Mouse (Mus musculus): ENCODE measurements at regions not wholly inside any gene's neighbourhood (a gene's known extent, or its start where the extent isn't known, plus 50 kb on each side); places are given as distances from the start of the nearest gene placed in this dataset.
A peak's percentile ranks its signal among the peaks of the same experiment; 100 is the strongest.
"Not testable (repeated sequence)": the region's sequence is repeated elsewhere in the genome, so short reads cannot be mapped to it uniquely, and the experiment has no call there.

DNA sequence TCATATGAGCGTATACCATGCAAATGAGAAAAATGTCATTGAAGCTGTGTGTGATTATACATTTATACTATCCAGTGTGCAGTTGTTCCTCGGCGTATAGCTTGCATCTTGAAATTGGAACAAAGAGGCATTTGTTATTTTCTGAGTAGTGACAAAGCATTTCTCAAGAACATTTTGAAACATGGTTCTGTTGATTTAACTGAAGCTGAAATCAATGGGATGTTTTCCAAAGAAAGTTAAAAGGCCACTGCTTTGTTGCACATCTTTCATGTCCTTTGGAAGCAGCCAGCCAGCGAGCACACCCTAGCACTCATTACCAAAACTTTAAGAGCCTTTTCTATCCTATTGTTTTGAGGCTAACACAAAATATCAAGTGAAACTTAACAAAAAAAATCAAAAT, 594.1 kb upstream of the Klhl29 start:
- DNase-seq (ENCODE audit: low read depth, low spot score) = no peak

DNA sequence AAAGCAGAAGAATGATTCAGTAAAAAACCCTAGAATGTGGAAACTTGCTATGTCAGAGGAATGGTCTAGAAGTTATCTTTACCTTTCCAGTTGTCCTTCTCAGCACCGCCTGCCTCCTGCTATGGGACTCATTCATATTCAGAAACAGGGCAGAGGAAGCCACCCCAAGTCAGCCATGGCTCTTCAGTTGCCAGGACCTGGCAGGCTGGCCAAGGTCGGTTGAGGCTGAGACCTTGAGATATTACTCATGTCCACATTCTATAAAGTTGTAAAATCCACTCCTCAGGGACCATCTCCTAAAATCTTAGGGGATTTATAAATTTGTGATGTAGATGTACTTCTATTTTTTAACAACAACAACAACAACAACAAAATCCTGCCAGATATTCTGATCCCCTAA, 580.7 kb upstream of the Klhl29 start:
- DNase-seq (ENCODE audit: low read depth, low spot score) = no peak

GRCm38 (mm10) chr12:5955564-5955963, 580.1 kb upstream of the Klhl29 start:
- no peak for DNase-seq (ENCODE audit: low read depth, low spot score)

DNA sequence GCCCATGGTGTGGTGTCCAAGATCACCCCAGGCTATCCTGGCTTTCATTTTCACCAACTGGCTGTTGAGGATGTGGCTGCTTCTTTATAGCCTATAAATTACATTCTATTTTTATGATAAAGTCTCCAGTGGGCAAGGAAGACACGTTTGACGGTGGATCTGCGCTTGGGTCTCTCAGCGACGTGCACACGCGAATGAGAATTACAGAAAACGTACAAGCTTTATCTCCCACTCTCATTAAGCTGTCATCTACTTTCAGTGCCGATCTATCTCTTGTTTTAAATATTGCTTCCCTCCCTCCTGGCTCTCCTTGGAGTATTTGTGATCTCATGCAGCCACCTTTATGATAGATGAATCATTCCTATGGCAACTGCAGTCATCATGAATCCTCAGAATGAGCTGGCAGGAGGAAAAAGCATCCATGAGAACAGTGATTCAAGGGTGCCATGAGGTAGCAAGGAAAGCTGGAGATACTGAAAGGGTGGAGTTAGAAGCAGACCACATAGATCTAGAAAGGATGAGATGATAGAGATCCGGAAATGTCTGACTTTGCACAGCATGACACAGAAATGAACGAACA, 568.0 kb upstream of the Klhl29 start:
- DNase-seq (ENCODE audit: low read depth, low spot score) = no peak

DNA sequence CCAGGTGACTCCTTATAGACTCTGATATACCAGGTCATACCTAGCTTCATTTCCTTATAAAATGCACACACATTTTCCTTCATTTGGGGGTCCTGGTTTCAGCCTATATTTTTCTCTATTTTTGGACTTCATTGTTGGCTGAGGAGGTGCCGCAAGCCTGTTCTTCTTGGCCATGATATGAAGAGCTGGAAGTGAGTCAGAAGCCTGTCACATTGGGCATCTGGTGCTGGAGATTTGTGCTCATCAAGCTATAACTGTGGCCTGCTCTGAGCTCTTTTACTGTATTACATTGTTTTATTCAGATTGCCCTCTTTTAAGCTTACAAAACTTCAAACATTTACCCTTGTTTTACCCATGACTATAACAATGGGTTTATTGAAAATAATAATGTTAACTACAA, 545.8 kb upstream of the Klhl29 start:
- DNase-seq (ENCODE audit: low read depth, low spot score) = no peak

DNA sequence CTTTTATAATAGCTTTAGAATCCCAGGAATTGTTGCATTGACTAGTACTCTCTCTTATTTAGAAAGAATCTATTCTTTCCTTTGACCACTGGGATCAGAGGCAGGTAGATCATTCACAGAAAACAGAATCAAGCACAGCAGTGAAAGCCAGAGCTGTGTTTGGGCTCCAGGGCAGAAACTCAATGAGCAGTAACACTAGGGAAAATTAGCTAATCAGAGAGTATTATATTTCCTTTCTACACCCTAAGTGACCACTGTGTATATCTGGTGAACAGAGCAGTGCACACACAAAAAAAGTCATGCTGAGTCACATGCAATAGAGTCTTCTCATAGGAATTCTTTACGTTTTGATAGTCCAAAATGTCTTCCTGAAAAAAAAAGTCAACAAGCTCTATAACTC, 542.5 kb upstream of the Klhl29 start:
- no peak for DNase-seq (ENCODE audit: low read depth, low spot score)

DNA sequence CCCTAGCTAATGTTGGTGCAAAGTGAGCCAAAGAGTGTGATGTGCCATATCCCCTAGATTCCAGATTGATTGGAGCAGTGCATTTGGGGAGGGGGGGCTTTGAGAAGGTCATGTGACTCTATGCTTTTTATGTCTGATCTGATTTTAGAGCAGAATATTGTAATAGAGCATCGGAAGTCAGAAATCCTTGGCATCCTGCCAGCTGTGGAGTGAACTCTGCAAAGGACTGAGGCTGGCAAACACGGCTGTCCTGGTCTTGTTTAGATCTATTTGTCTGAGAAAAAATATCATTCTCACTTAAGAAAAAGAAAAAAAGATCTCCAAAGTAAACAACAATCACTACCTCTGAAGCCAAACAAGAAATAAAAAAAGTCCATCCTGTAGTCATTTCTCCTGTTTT, 530.8 kb upstream of the Klhl29 start:
- no peak for DNase-seq (ENCODE audit: low read depth, low spot score)

GRCm38 (mm10) chr12:5891786-5892185, 516.3 kb upstream of the Klhl29 start:
- not testable (repeated sequence) for DNase-seq (ENCODE audit: low read depth, low spot score)

GRCm38 (mm10) chr12:5866701-5867100, 491.2 kb upstream of the Klhl29 start:
- no peak for DNase-seq (ENCODE audit: low read depth, low spot score)

- no peak for DNase-seq (ENCODE audit: low read depth, low spot score)
Measured at GRCm38 (mm10) chr12:5859795-5860194, 484.3 kb upstream of the Klhl29 start.

GRCm38 (mm10) chr12:5856421-5856820, 480.9 kb upstream of the Klhl29 start:
- DNase-seq (ENCODE audit: low read depth, low spot score) = no peak

- DNase-seq (ENCODE audit: low read depth, low spot score) = no peak
Measured at GRCm38 (mm10) chr12:5810427-5810826, 434.9 kb upstream of the Klhl29 start.

DNA sequence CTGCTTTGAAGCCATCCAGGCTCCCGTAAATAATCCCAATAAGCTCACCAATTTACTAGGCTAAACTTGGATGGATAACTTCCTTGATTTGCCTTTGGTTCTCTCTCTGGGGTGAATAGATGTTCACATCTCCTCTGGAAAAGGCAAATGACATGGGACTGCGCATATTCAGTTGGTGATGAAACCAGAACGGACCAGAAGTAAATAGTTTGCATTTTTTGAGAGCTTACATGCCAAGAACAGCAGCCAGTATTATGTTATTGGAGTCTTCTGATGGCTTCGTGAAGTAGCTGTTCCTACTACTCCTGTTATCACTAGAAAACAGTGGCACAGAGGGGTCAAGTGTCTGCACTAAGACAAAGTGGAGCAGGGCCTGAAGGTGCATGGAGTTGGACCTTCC, 434.5 kb upstream of the Klhl29 start:
- no peak for DNase-seq (ENCODE audit: low read depth, low spot score)

GRCm38 (mm10) chr12:5807996-5808886, 432.8 kb upstream of the Klhl29 start:
- peak; percentile 78 for DNase-seq (ENCODE audit: low read depth, low spot score)

GRCm38 (mm10) chr12:5805731-5806130, 430.2 kb upstream of the Klhl29 start:
- no peak for DNase-seq (ENCODE audit: low read depth, low spot score)

- DNase-seq (ENCODE audit: low read depth, low spot score) = no peak
Measured at GRCm38 (mm10) chr12:5793051-5793450, 417.6 kb upstream of the Klhl29 start.

- DNase-seq (ENCODE audit: low read depth, low spot score) = no peak
Measured at GRCm38 (mm10) chr12:5787074-5787813, 411.8 kb upstream of the Klhl29 start.

GRCm38 (mm10) chr12:5781276-5781675, 405.8 kb upstream of the Klhl29 start:
- no peak for DNase-seq (ENCODE audit: low read depth, low spot score)

DNA sequence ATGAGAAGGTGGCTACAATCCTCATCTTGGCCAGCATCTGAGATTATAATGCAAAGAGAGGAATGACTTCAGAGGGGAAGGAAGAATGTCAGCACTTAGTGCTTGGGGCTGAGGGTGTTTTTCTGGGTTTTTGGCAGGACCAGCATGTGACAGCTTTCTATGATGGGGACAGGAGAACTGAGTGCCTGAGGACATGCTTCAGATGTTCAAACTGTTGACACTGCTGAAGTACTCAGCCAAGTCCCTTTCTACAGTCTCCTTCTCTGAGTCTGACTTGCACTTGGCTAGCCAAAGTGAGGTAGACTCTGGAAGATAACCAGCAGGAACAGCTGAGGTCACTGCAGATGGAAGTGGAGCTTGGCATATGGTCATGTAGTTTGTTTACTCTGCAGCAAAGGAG, 402.1 kb upstream of the Klhl29 start:
- DNase-seq (ENCODE audit: low read depth, low spot score) = no peak

DNA sequence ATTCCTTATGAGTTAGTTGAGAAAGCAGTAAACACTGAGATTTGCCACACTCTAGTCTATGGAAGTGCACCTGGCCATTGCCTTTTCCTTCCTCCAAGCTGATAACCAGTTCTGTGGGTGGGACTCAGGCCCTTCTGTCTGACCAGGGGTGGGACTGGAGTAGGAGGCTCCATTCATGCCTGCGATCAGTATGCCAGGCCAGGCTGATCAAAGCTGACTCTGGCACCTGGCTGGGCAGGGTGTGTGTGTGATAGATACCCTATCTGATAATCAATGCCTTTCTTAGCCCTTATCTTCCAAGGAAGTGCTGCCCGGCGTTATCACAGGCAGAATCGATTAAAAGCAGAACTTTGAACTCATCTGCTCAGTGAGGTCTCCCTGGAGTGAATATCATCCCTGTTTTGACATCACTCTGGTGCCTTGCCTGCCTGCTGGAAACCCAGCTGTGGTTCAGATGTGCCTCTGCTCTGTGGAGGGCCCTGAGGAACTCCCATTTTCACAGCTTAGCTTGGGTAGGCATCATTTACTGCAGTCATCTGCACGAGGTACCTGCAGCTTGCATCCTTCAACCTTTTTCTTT, 396.0 kb upstream of the Klhl29 start:
- no peak for DNase-seq (ENCODE audit: low read depth, low spot score)

DNA sequence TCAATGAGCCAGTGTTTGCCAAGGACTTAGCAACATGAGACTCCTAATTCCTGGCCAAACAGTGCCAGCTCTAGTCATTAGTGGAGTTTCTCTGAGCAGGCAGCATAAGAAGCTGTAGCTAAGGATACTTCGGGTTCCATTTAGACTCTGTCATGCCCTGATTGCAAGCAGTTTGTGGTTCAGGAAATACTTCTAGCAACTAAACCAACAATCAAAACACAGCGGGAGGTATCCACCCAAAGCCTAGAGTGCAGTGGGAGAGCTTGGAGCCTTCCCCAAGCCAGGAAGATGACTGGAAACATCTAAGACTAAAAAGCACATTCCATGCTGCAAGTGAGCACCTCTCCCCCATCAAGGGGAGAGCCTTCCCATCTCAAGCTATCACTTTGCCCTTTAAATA, 395.0 kb upstream of the Klhl29 start:
- no peak for DNase-seq (ENCODE audit: low read depth, low spot score)

GRCm38 (mm10) chr12:5764445-5765170, 389.1 kb upstream of the Klhl29 start:
- DNase-seq (ENCODE audit: low read depth, low spot score) = no peak

All from retina, adult 2 months (tissue).